Mouse (Mus musculus) heart, adult 2 months (tissue): ENCODE measurements around the gene Fam214b. TPM values are rescaled to one million over a fixed set of nuclear protein-coding genes. Genes with fewer than 3 reads are reported as not detected.

Experiments
- DNase-seq, 2 experiments: peaks; one replicate each; pipeline ENCODE4 v3.0.0; 2021
- H3K27ac ChIP-seq: fragments of 200-600 bp; 2 replicates; pipeline ENCODE4 v1.8.1; 2022
- H3K27me3 ChIP-seq: fragments of 200-500 bp; 2 replicates; pipeline ENCODE4 v1.6.1; 2012; ENCODE audit warnings: mild to moderate bottlenecking, low read length, inconsistent platforms, mixed read lengths; ENCODE audit not compliant: control insufficient read depth, insufficient read depth
- H3K36me3 ChIP-seq: fragments of 200-500 bp; 2 replicates; pipeline ENCODE4 v1.6.1; 2012; ENCODE audit warnings: low read length, inconsistent platforms; ENCODE audit not compliant: control insufficient read depth, insufficient read depth
- H3K4me1 ChIP-seq: fragments of 200-500 bp; 2 replicates; pipeline ENCODE4 v1.6.1; 2011; ENCODE audit warnings: low read length; ENCODE audit not compliant: control insufficient read depth, insufficient read depth
- H3K4me3 ChIP-seq: fragments of 200-600 bp; 2 replicates; pipeline ENCODE4 v1.8.1; 2022
- H3K79me2 ChIP-seq: fragments of 200-500 bp; replicated peaks from 2 replicates; pipeline ENCODE4 v1.6.1; 2012; ENCODE audit warnings: mild to moderate bottlenecking, inconsistent platforms, low read length, moderate library complexity, mixed read lengths; ENCODE audit not compliant: control insufficient read depth, insufficient read depth
- H3K9ac ChIP-seq: fragments of 200-500 bp; 2 replicates; pipeline ENCODE4 v1.6.1; 2012; ENCODE audit warnings: low read depth, mild to moderate bottlenecking, control low read depth, inconsistent platforms, low read length, mixed read lengths
- CTCF ChIP-seq: fragments of 200-600 bp; IDR thresholded peaks from 2 replicates; pipeline ENCODE4 v1.8.1; 2022; ENCODE audit warnings: antibody characterized with exemption, mild to moderate bottlenecking, moderate library complexity
- EP300 ChIP-seq: fragments of 200-500 bp; IDR thresholded peaks from 2 replicates; pipeline ENCODE4 v1.6.1; 2011; ENCODE audit warnings: low read depth, low read length, control low read depth; ENCODE audit not compliant: insufficient read depth
- POLR2A ChIP-seq: fragments of 200-500 bp; IDR thresholded peaks from 2 replicates; pipeline ENCODE4 v1.6.1; 2011; ENCODE audit warnings: mild to moderate bottlenecking, low read depth, low read length, control low read depth; ENCODE audit not compliant: insufficient read depth
- WGBS: fragments of 180-500 bp; shearing (Covaris S2); methylation state at CpG from one replicate; pipeline ENCODE4 v1.1.7; 2018; 5-methylcytosine and 5-hydroxymethylcytosine counted together
- intact Hi-C: fragments of 180-260 bp; cut with DNase I; formaldehyde crosslinking; loops from one replicate; pipeline ENCODE4 v1.15.1; 2025
- polyA plus RNA-seq: library from polyadenylated mRNA; depleted of rRNA; stranded (reverse); fragments of >200 nt; gene quantifications from 2 replicates; pipeline ENCODE4 v1.2.3, GENCODE M21; 2012
- total RNA-seq, 2 experiments: library from RNA; stranded (reverse); gene quantifications; 2 replicates each; pipeline ENCODE4 v1.2.3; 2021

Fam214b gene
- total and polyA plus RNA-seq, 3 experiments = 21.3 to 33.1 (median 26.3) TPM

DNA sequence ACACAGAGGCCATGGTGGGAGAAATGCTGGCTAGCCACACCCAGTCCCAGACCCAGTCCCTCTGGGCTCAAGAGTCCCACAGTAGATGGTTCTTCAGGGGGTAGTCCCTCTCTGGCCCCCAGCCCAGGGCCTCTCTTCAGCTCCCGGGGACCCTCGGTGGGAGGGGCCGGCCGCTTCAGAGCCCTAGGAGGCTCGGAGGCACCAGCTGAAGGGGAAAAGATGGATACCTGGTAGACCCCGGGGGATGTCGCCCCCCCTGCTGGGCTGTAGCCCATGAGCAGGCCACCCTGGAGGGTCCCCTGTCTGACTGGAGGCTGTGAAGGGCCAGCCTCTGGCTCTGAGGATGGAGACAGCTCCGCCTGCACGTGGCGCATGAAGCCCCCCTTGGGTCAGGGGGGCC is 9.7 kb downstream of the Fam214b start:
- no peaks in the 10 kb centered on the region; the same call in 1 of the 2 replicates for H3K79me2 ChIP-seq
- H3K36me3 ChIP-seq = no peaks in the 10 kb centered on the region
- DNase-seq = no peak
- no peak overlapping the region for H3K4me3 ChIP-seq
- intact Hi-C loops = no loop called here
- no peak for TF ChIP-seq EP300
- no peak for TF ChIP-seq CTCF
- no peak for TF ChIP-seq POLR2A
- H3K27ac ChIP-seq = no peak overlapping the region
- WGBS = 86% methylated on average over 10 of the region's 10 CpGs
- no peak overlapping the region for H3K9ac ChIP-seq
- H3K4me1 ChIP-seq = peaks cover 11% of the 10 kb centered on the region
- no peaks in the 10 kb centered on the region for H3K27me3 ChIP-seq

- intact Hi-C loops = no loop called here
- Histone ChIP-seq H3K79me2 (no peaks in the 10 kb centered on the region; the same call in 1 of the 2 replicates), H3K27ac (no peak overlapping the region), H3K4me3 (no peak overlapping the region), H3K36me3 (no peaks in the 10 kb centered on the region), H3K27me3 (no peaks in the 10 kb centered on the region), H3K9ac (no peak overlapping the region), H3K4me1 (peaks cover 11% of the 10 kb centered on the region)
- 83% methylated on average over 6 of the region's 6 CpGs for WGBS
- no peak for DNase-seq
- TF ChIP-seq EP300 = no peak
- no peak for TF ChIP-seq CTCF
- no peak for TF ChIP-seq POLR2A
Measured at GRCm38 (mm10) chr4:43035851-43036250, 10.2 kb downstream of the Fam214b start.

DNA sequence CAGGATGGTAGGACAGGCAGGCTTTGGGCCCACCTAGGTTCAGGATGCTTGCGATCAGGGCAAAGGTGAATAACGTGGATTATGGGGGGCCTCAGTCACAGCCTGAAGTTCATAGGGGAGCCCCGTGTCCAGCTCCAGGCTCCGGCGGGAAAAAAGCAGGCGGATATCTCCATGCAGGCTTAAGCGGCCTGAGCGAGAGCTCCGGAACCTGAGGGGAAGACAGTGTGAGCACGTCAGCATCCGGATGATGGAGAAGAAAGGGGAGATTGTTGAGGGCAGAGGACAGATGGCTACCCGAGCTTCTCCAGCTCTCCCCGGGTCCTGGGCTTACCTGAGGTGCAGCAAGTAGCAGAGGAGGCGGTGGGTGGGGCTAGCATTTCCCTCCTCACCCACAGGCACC is 12.5 kb downstream of the Fam214b start:
- Histone ChIP-seq H3K79me2 (no peaks in the 10 kb centered on the region; the same call in 1 of the 2 replicates), H3K27ac (no peak overlapping the region), H3K36me3 (no peaks in the 10 kb centered on the region), H3K27me3 (no peaks in the 10 kb centered on the region), H3K4me1 (peaks cover 5% of the 10 kb centered on the region), H3K4me3 (no peak overlapping the region), H3K9ac (no peak overlapping the region)
- no peak for TF ChIP-seq EP300
- TF ChIP-seq CTCF = no peak
- TF ChIP-seq POLR2A = no peak
- intact Hi-C loops = no loop called here
- DNase-seq = no peak
- WGBS = 83% methylated on average over 14 of the region's 14 CpGs

- intact Hi-C loops = no loop called here
- no peak overlapping the region for H3K27ac ChIP-seq
- H3K4me1 ChIP-seq = peaks cover 4% of the 10 kb centered on the region
- WGBS = 100% methylated on average over 1 of the region's 1 CpGs
- TF ChIP-seq POLR2A (no peak), EP300 (no peak)
- H3K79me2 ChIP-seq = no peaks in the 10 kb centered on the region; the same call in 1 of the 2 replicates
- H3K9ac ChIP-seq = no peak overlapping the region
- H3K36me3 ChIP-seq = no peaks in the 10 kb centered on the region
- no peak for DNase-seq
- H3K27me3 ChIP-seq = no peaks in the 10 kb centered on the region
- H3K4me3 ChIP-seq = no peak overlapping the region
Measured at GRCm38 (mm10) chr4:43032501-43032900, 13.5 kb downstream of the Fam214b start.

DNA sequence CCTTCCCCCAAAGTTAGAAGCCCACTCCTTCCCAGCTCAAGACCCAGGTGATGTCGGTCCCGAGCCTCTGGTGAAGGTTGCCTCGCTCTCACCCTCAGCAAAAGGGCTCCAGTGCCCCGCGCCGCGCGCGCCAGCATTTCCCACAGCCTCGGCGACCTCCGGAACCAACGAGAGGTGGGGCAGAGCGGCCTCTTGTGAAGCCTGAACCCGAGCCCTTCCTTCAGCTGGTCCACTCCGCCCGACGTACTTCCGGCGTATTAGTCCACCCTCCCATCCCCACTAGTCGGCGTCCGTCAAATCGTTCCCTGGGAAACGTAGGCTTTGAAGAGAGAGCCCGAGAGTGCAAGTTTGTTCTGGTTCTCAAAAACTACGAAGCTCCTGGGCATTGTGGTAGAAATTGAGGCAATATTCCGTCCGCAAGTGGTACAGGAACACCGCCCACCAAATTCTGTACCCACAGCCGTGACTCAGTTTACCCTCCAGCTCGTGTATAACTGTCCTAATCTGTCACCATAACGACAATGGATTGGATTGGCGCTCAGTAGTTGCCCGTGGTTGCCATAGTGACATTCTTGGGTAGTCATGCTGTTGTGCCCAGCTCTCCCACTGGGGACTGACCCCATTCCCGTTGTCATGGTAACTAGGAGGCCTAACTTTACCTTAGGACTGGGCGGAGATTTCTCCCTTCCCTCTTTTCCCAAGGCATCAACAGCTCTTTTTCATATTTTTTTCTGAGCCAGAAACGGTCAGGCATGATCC is 14.6 kb downstream of the Fam214b start, which contains the start of gene Stoml2:
TSS of gene Stoml2 (minus strand) at position 474 of the 759 bp plus-strand sequence.
- H3K36me3 ChIP-seq = no peaks in the 10 kb centered on the region
- H3K79me2 ChIP-seq = no peaks in the 10 kb centered on the region; the same call in 1 of the 2 replicates
- DNase-seq = peak; percentile 91 to 93
- no peaks in the 10 kb centered on the region for H3K27me3 ChIP-seq
- peak within 1 kb of the TSS; percentile 65 for H3K4me3 ChIP-seq
- H3K27ac ChIP-seq = peak within 1 kb of the TSS; percentile 91
- peak within 1 kb of the TSS; percentile 81 for H3K9ac ChIP-seq
- 2% methylated on average over 38 of the region's 38 CpGs for WGBS
- peaks cover 4% of the 10 kb centered on the region for H3K4me1 ChIP-seq
- peak; percentile 59; the same call in 1 of the 2 replicates for TF ChIP-seq EP300
- TF ChIP-seq POLR2A = peak; percentile 80
- peak; percentile 50 for TF ChIP-seq CTCF
- intact Hi-C loops = no loop called here

GRCm38 (mm10) chr4:43030780-43031230 is 15.2 kb downstream of the Fam214b start:
- H3K4me1 ChIP-seq = peaks cover 4% of the 10 kb centered on the region
- peak overlapping the region; percentile 81 for H3K9ac ChIP-seq
- H3K36me3 ChIP-seq = no peaks in the 10 kb centered on the region
- H3K4me3 ChIP-seq = peak overlapping the region; percentile 65
- H3K27ac ChIP-seq = peak overlapping the region; percentile 91
- no peak for DNase-seq
- H3K27me3 ChIP-seq = no peaks in the 10 kb centered on the region
- TF ChIP-seq EP300 (no peak), POLR2A (no peak), CTCF (no peak)
- intact Hi-C loops = no loop called here
- 2% methylated on average over 28 of the region's 28 CpGs for WGBS
- no peaks in the 10 kb centered on the region; the same call in 1 of the 2 replicates for H3K79me2 ChIP-seq
